Mouse (Mus musculus) heart, postnatal 25 days (tissue): ENCODE data around the gene Ppp1r9a. TPM values are rescaled to one million over a fixed set of nuclear protein-coding genes. Genes with fewer than 3 reads are reported as not detected.

Experiments
- DNase-seq: peaks from one replicate; pipeline ENCODE4 v3.0.0; 2022; ENCODE audit warnings: low spot score
- intact Hi-C: fragments of 180-260 bp; cut with DNase I; formaldehyde crosslinking; loops from one replicate; pipeline ENCODE4 v1.15.1; 2025
- total RNA-seq, 2 experiments: library from RNA; stranded (reverse); gene quantifications; 2 replicates each; pipeline ENCODE4 v1.2.3; 2021

The Ppp1r9a gene
- total RNA-seq, 2 experiments from 2014 or later, result 11.8 to 12.7 TPM

GRCm38 (mm10) chr6:5177967-5178891, 275.5 kb downstream of the Ppp1r9a start:
- DNase-seq, result no peak
- intact Hi-C loops, result no loop called here

DNA sequence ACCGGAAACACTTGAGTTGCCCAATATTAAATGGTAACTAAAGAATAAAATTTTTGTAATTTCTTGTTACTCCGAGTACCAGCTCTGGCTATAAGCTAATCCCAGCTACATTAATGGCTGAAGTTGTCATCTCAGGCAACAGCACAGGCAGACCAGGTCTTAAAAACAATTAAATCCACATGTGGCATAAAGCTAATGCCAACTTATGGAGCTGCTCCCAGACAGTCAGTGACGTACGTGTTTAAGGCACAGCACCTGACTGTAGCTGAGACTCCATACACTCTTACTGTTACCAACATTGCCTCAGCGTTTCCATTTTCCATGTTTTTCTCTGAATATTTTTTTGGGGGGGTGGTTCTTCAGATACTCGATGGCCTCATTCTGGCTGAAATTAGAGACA, 276.5 kb downstream of the Ppp1r9a start:
- intact Hi-C loops, result no loop called here
- DNase-seq, result no peak

DNA sequence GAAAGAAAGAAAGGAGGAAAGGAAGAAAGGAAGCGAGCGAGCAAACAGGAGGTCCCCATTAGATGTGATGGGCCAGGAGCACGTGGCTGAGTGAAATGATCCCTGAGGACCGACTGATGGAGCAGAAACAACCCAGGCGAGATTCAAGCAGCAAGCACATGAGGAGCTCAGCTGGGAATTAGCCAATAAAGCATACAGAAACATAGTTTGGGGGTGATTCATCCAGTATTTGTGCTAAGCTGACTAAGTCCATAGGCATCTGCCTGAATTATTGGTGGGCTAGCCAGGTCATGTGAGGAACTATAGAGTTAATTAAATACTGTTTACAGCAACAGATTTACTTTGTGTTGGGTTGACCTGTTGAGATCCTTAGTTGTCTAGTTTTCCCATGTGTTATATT, 277.9 kb downstream of the Ppp1r9a start:
- no peak for DNase-seq
- intact Hi-C loops, result no loop called here

GRCm38 (mm10) chr6:5186229-5186950, 283.7 kb downstream of the Ppp1r9a start:
- intact Hi-C loops, result no loop called here
- no peak for DNase-seq

DNA sequence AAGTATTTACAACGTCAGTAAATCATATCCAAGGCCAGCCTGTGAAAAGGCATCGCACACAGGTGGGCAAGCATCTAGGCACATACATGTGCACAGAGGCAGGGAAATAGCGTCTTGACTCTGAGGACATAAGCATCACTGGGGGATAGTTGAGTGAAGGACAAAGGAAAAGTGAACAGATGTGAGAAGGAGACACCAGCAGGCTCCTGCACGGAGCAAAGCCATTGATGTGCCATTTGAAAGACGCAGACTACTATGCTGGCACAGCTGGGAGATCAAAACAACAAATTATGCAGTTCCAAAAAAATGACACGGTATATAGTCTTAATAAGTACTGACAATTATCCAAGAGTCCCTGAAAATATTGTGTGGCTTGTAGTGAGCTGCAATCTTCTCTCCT, 284.9 kb downstream of the Ppp1r9a start:
- DNase-seq, result no peak
- intact Hi-C loops, result no loop called here

DNA sequence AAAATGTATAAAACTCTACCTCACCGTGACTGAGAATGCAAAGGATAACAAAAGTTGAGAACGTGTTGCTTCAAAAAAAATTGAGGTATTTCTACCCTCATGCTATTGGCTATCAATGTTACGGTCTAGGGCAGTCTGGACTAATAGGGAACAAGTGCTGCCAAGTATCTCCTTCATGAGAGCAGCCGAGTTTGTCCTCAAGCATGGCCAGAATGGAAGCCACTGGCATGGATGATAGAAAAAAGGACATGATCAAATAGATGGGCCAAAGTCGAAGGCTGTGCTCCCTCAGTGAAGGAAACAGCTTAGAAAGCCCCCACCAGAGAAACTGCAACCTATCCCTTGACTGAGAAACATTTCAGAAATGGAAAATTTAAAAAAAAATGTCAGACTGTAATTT, 285.3 kb downstream of the Ppp1r9a start:
- no peak for DNase-seq
- intact Hi-C loops, result no loop called here

- DNase-seq, result no peak
- intact Hi-C loops, result no loop called here
Observed at GRCm38 (mm10) chr6:5188938-5189337, 286.2 kb downstream of the Ppp1r9a start.

GRCm38 (mm10) chr6:5189507-5189906, 286.8 kb downstream of the Ppp1r9a start:
- DNase-seq, result no peak
- intact Hi-C loops, result no loop called here

DNA sequence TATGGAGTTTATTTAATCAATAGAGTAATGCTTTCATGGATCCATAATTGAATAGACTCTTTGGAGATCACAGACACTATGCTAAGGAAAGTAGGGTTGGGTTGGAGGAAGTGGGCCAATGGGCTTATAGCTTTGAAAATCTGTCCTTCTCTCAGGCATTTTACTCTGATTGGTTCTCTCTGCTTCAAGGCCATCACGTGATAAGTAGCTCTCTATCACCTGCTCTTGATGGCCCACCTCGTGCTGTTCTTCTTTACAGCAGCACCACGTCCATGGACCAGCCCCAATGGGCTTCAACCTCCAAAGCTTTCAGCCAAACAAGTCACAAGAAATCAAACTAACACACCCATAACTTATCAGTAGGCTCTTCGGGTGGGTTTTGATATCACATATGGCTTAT, 288.0 kb downstream of the Ppp1r9a start:
- DNase-seq, result no peak
- intact Hi-C loops, result no loop called here

DNA sequence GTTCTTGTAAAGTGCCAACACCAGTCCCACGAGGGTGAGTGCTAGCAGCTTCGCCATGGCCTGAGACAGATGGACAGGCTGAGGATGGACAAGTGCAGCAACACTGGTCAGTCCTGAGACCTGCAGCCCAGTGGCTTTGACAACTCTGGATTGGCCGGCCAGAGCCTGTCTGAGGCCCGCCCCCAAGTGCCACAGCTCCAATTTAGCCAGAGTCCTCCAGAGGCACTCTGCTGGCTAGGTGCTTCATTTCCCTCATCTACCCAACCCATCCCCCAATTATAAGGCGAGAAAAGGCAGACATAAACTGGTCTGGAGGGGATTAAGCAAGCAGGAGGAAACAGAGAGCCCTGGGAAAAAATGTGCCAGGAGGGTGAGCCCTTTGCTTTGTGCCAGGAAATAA, 291.0 kb downstream of the Ppp1r9a start, which contains the start of gene Pon1:
TSS of gene Pon1 (minus strand) at position 254 of the 400 bp plus-strand sequence.
- no peak for DNase-seq
- intact Hi-C loops, result no loop called here

GRCm38 (mm10) chr6:5198590-5198989, 295.9 kb downstream of the Ppp1r9a start:
- intact Hi-C loops, result no loop called here
- DNase-seq, result no peak

GRCm38 (mm10) chr6:5199376-5199905, 296.7 kb downstream of the Ppp1r9a start:
- intact Hi-C loops, result no loop called here
- no peak for DNase-seq

- intact Hi-C loops, result loop anchor here (5.0 kb wide), 1 partner anchor 33 kb away; no protein-coding TSS in a partner anchor
- DNase-seq, result no peak
Observed at GRCm38 (mm10) chr6:5199916-5200315, 297.2 kb downstream of the Ppp1r9a start.

- no peak for DNase-seq
Observed at GRCm38 (mm10) chr6:5207817-5208216, 305.1 kb downstream of the Ppp1r9a start.

More at GRCm38 (mm10) chr6:5207817-5208216, 305.1 kb downstream of the Ppp1r9a start:
- intact Hi-C loops, result no loop called here

Other genes starting within 250 kb of the Ppp1r9a start
- gene Sgce, start 155.7 kb upstream of the Ppp1r9a start, total RNA-seq, result 10 to 100 TPM; 19.4 to 22.7 TPM
- 1 to 10 TPM; 1.2 TPM for gene Peg10, start 155.6 kb upstream of the Ppp1r9a start, total RNA-seq